Mouse (Mus musculus): Measurements from ENCODE around the gene Sohlh2.
"Not testable (repeated sequence)": the region's sequence is repeated elsewhere in the genome, so short reads cannot be mapped to it uniquely, and the experiment has no call there.

DNA sequence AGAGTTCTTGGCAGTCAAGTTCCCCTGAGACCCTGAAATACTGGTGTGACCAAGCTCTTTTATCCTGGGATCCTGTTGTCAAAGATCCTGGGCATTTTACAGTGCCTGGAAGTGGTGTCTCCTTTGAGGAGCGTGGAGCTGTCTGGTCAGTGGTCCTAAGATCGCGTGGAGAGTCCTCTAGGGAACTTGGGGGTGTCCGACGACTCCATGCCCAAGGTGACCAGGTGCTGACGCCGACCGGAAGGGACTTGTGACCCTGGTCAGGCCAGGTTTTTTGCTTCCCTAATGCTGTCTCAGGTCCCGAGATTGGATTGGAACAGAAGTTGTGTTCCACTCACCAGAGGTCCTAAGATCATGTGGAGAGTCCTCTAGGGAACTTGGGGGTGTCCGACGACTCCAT is 21.8 kb downstream of the Sohlh2 start:
- not testable (repeated sequence) for TF ChIP-seq CTCF (IDR thresholded peaks at IDR 0.05; ENCODE audit: borderline replicate concordance, insufficient read depth, low read length); POLR2A (IDR thresholded peaks at IDR 0.05; ENCODE audit: low read depth, low read length)

All from embryonic fibroblast, embryonic 13.5 days (primary cell).